Mouse (Mus musculus) ES-E14 (cell line): ENCODE data around the gene Rsg1.

Experiments
- CHD2 ChIP-seq: IDR thresholded peaks from 2 replicates; pipeline ENCODE4 v1.6.1; 2014; ENCODE audit warnings: mild to moderate bottlenecking, low read depth, low read length, inconsistent platforms
- HCFC1 ChIP-seq: IDR thresholded peaks from 2 replicates; pipeline ENCODE4 v1.6.1; 2012; ENCODE audit warnings: low read length, inconsistent platforms, borderline replicate concordance; ENCODE audit not compliant: insufficient read depth
- ZC3H11A ChIP-seq: IDR thresholded peaks from 2 replicates; pipeline ENCODE4 v1.6.1; 2012; ENCODE audit warnings: low read depth, mild to moderate bottlenecking, inconsistent platforms, low read length, borderline replicate concordance
- ZNF384 ChIP-seq: IDR thresholded peaks from 2 replicates; pipeline ENCODE4 v1.6.1; 2012; ENCODE audit warnings: low read depth, low read length, inconsistent platforms

DNA sequence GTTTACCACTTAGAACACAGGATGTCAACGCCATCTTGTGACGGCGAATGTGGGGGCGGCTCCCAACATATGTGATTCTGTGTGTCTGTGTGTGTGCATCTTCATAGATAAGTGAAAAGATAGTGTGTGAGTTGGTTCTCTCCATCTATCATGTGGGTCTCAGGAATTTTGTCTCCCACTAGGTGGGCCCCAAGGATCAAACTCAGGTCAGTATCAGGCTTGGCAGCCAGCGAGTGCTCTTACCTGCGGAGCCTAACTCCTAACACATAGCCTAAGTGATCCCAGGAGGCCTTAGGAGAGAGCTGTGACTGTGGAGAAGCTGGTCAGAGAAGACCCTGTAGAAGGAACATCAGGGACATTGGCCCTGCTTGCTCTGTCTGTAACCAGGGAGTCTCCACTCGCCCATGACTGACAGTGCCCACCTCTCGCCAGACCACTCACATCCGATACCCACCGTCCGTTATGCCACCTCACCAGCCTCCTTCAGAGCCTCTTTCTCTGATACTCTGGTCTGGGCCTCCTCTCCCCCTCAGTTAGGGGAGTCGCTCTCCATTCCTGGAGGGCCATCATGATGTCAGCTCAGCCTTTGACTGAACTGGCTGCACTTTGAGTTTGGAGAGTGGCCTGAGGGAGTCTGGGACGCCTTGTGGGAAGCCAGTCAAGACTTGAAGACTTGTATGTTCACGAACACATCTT is 3.1 kb upstream of the Rsg1 start:
- TF ChIP-seq ZC3H11A (no peak), ZNF384 (no peak), CHD2 (no peak), HCFC1 (no peak)
